Mouse (Mus musculus) CH12.LX (cell line): ENCODE results near the gene Prg2. TPM values are rescaled to one million over a fixed set of nuclear protein-coding genes. Genes with fewer than 3 reads are reported as not detected.
A peak's percentile ranks its signal among the peaks of the same experiment; 100 is the strongest.

Experiments used
- DNase-seq: peaks from one replicate; pipeline ENCODE4 v3.0.0-alpha.2; 2013; ENCODE audit errors: extremely low read depth
- H3K27ac ChIP-seq: 2 replicates; pipeline ENCODE4 v1.5.1; 2012; ENCODE audit warnings: low read depth, mild to moderate bottlenecking, control low read depth, moderate library complexity; ENCODE audit not compliant: insufficient read depth
- H3K27me3 ChIP-seq: replicated peaks from 2 replicates; pipeline ENCODE3; 2012; ENCODE audit warnings: inconsistent platforms
- H3K36me3 ChIP-seq, 2 experiments: replicated peaks in 1 of 2; 2 replicates each; pipeline versions ENCODE3 to v1.6.1; 2012; ENCODE audit warnings: inconsistent platforms in 1 of 2, low read length in 1 of 2, mild to moderate bottlenecking in 1 of 2, mixed read lengths in 1 of 2, moderate library complexity in 1 of 2; ENCODE audit not compliant: control insufficient read depth in 1 of 2, insufficient read depth in 1 of 2
- H3K4me1 ChIP-seq, 2 experiments: 2 replicates each; pipeline ENCODE4 v1.6.1; 2012; ENCODE audit warnings: inconsistent platforms in 1 of 2, moderate library complexity in 1 of 2; ENCODE audit not compliant: insufficient read depth in 2 of 2, control insufficient read depth in 1 of 2
- H3K4me2 ChIP-seq: 2 replicates; pipeline ENCODE4 v1.6.1; 2012; ENCODE audit warnings: low read depth, mild to moderate bottlenecking, control low read depth; ENCODE audit not compliant: poor library complexity, insufficient read depth, severe bottlenecking
- H3K4me3 ChIP-seq, 3 experiments: fragments of 150-350 bp in 1 of 3; sonication (generic) in 1 of 3; replicated peaks in 1 of 3; 2 replicates each; pipeline versions ENCODE3 to v1.5.1; 2011 to 2012; ENCODE audit warnings: low read depth in 2 of 3, low read length in 2 of 3, mild to moderate bottlenecking in 2 of 3, moderate library complexity in 2 of 3, control low read depth in 1 of 3, improper control_type of control experiment in 1 of 3, inconsistent platforms in 1 of 3, mixed read lengths in 1 of 3; ENCODE audit not compliant: poor library complexity in 1 of 3
- H3K79me2 ChIP-seq: replicated peaks from 2 replicates; pipeline ENCODE4 v1.6.1; 2012; ENCODE audit warnings: mild to moderate bottlenecking, moderate library complexity; ENCODE audit not compliant: control insufficient read depth, poor library complexity, insufficient read depth, severe bottlenecking; ENCODE audit errors: extremely low read depth
- H3K9ac ChIP-seq: 2 replicates; pipeline ENCODE4 v1.6.1; 2012; ENCODE audit warnings: low read depth, mild to moderate bottlenecking, control low read depth, moderate library complexity; ENCODE audit not compliant: insufficient read depth
- H3K9me3 ChIP-seq: replicated peaks from 2 replicates; pipeline ENCODE3; 2012; ENCODE audit warnings: low read length, inconsistent platforms, mixed read lengths
- BHLHE40 ChIP-seq: IDR thresholded peaks from 2 replicates; pipeline ENCODE4 v1.6.1; 2011; ENCODE audit warnings: mild to moderate bottlenecking, low read depth, low read length, improper control_type of control experiment
- CHD1 ChIP-seq: IDR thresholded peaks from 2 replicates; pipeline ENCODE4 v1.6.1; 2012; ENCODE audit warnings: low read depth, low read length, improper control_type of control experiment, inconsistent platforms
- ELF1 ChIP-seq: IDR thresholded peaks from 2 replicates; pipeline ENCODE4 v1.6.1; 2014; ENCODE audit warnings: low read depth, mild to moderate bottlenecking, inconsistent platforms, low read length, improper control_type of control experiment
- GABPA ChIP-seq: IDR thresholded peaks from 2 replicates; pipeline ENCODE4 v1.6.1; 2012; ENCODE audit warnings: low read depth, low read length, improper control_type of control experiment, inconsistent platforms; ENCODE audit not compliant: insufficient replicate concordance
- KAT2A ChIP-seq: IDR thresholded peaks from 2 replicates; pipeline ENCODE4 v1.6.1; 2012; ENCODE audit warnings: low read length, improper control_type of control experiment, inconsistent platforms; ENCODE audit not compliant: insufficient replicate concordance
- MAFK ChIP-seq: IDR thresholded peaks from 2 replicates; pipeline ENCODE4 v1.6.1; 2011; ENCODE audit warnings: low read length, improper control_type of control experiment; ENCODE audit not compliant: insufficient replicate concordance
- MAZ ChIP-seq: IDR thresholded peaks from 2 replicates; pipeline ENCODE4 v1.6.1; 2012; ENCODE audit warnings: low read depth, mild to moderate bottlenecking, inconsistent platforms, low read length, improper control_type of control experiment, moderate library complexity
- MYC ChIP-seq: IDR thresholded peaks from 2 replicates; pipeline ENCODE4 v1.6.1; 2011; ENCODE audit warnings: low read depth, mild to moderate bottlenecking, improper control_type of control experiment, low read length
- NELFE ChIP-seq: IDR thresholded peaks from 2 replicates; pipeline ENCODE4 v1.6.1; 2011; ENCODE audit warnings: low read depth, low read length, improper control_type of control experiment
- POLR2AphosphoS2 ChIP-seq: IDR thresholded peaks from 2 replicates; pipeline ENCODE4 v1.6.1; 2011; ENCODE audit warnings: low read depth, low read length, improper control_type of control experiment
- TCF12 ChIP-seq: IDR thresholded peaks from 2 replicates; pipeline ENCODE4 v1.6.1; 2014; ENCODE audit warnings: low read depth, mild to moderate bottlenecking, inconsistent platforms, low read length, improper control_type of control experiment
- USF1 ChIP-seq: IDR thresholded peaks from 2 replicates; pipeline ENCODE4 v1.6.1; 2014; ENCODE audit warnings: low read depth, mild to moderate bottlenecking, inconsistent platforms, low read length, improper control_type of control experiment
- ZC3H11A ChIP-seq: IDR thresholded peaks from 2 replicates; pipeline ENCODE4 v1.6.1; 2012; ENCODE audit warnings: low read depth, mild to moderate bottlenecking, inconsistent platforms, low read length, improper control_type of control experiment
- ZNF384 ChIP-seq: IDR thresholded peaks from 2 replicates; pipeline ENCODE4 v1.6.1; 2012; ENCODE audit warnings: low read depth, low read length, improper control_type of control experiment, inconsistent platforms
- dilution Hi-C: fragments of 300-500 bp; cut with MboI; formaldehyde crosslinking; loops from 2 replicates; pipeline ENCODE4 v1.14.3; 2020; ENCODE audit warnings: low sequenced_read_pairs; ENCODE audit not compliant: extremely low pct_unique_long_range_greater_than_20kb, extremely low pct_ligation_motif_present
- in situ Hi-C: fragments of 300-500 bp; cut with MboI; formaldehyde crosslinking; loops from 3 replicates; pipeline ENCODE4 v1.14.3; 2019; ENCODE audit warnings: low sequenced_read_pairs, low pct_ligation_motif_present, low pct_unique_long_range_greater_than_20kb, mixed read lengths
- polyA plus RNA-seq: library from polyadenylated mRNA; unstranded; fragments of >175 nt; gene quantifications from 2 replicates; pipeline ENCODE4 v1.2.1, GENCODE M21; 2012; ENCODE audit warnings: low read depth; ENCODE audit not compliant: insufficient read length
- total RNA-seq, 2 experiments: library from RNA; depleted of rRNA; stranded (reverse); fragments of 300-350 nt in 1 of 2; fragments of >200 nt in 1 of 2; gene quantifications; 2 replicates each; pipeline ENCODE4 v1.2.3; 2012 to 2014

The Prg2 gene
- total and polyA plus RNA-seq, 3 experiments: 0.60 to 0.93 (median 0.81) TPM

DNA sequence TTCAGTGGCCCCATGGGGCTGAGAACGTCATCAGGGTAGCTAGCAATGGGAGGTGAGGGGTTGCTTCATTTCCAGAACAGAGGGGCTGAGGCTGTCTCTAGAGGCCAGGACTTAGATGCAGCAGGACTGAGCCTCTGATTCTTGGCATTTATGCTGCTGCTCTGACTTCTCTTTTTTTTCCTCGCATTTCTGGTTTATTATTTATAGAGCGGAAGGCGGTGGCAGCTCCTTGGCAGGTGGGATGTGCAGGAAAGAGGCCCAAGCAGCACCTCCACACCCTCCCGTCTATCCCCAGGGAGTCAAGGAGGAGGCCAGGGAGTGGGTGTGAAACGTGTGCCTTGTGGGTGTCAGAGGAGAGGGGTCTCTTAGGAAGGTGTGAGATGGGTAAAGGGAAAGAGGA is 50.7 kb downstream of the Prg2 start:
- no peak for DNase-seq
- H3K79me2 ChIP-seq: no peaks in the 10 kb centered on the region
- no peaks in the 10 kb centered on the region for H3K27me3 ChIP-seq
- H3K4me2 ChIP-seq: no peak overlapping the region
- TF ChIP-seq CHD1: no peak
- no peak for TF ChIP-seq BHLHE40
- no peak for TF ChIP-seq ZC3H11A
- no peak for TF ChIP-seq ELF1
- TF ChIP-seq NELFE: no peak
- TF ChIP-seq KAT2A: no peak
- TF ChIP-seq MAFK: no peak
- no peak for TF ChIP-seq POLR2AphosphoS2
- TF ChIP-seq USF1: no peak
- TF ChIP-seq MAZ: no peak
- TF ChIP-seq ZNF384: no peak
- TF ChIP-seq GABPA: no peak
- no peaks in the 10 kb centered on the region for H3K9me3 ChIP-seq
- dilution Hi-C loops: no loop called here
- H3K4me3 ChIP-seq: no peak overlapping the region
- H3K27ac ChIP-seq: no peak overlapping the region
- H3K36me3 ChIP-seq: peaks cover 0 to 5% of the 10 kb centered on the region in 2 experiments
- H3K4me1 ChIP-seq: peaks cover 14 to 62% of the 10 kb centered on the region in 2 experiments
- in situ Hi-C loops: no loop called here
- no peak overlapping the region for H3K9ac ChIP-seq

DNA sequence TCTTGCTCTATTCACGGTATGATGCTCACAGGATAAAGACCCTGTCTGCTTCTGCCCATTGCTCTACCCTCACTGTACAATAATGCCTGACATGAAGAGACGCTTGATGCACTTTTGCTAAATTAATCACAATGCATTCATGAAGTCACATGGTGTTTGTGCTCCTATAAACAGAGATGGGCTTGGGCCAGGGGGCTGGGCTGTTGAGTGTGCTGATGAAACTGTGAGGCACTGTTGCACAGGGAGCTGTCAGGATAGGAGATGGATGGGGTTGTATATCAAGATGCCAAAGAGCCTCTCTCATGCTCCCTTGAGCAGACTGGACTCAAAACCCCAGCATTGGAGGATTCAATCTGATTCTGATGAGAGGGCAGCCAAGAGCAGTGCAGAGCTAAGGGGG is 52.9 kb downstream of the Prg2 start:
- peak overlapping the region in 1 of 3 experiments; percentile 3 for H3K4me3 ChIP-seq
- dilution Hi-C loops (no loop called here), in situ Hi-C loops (no loop called here)
- TF ChIP-seq MYC: no peak
- TF ChIP-seq TCF12: no peak
- no peaks in the 10 kb centered on the region for H3K9me3 ChIP-seq
- H3K9ac ChIP-seq: peak overlapping the region; percentile 20; the same call in 1 of the 2 replicates
- no peaks in the 10 kb centered on the region for H3K27me3 ChIP-seq
- H3K79me2 ChIP-seq: peaks cover 10% of the 10 kb centered on the region
- peaks cover 0 to 5% of the 10 kb centered on the region in 2 experiments for H3K36me3 ChIP-seq
- H3K27ac ChIP-seq: no peak overlapping the region
- DNase-seq: no peak
- H3K4me2 ChIP-seq: no peak overlapping the region
- peaks cover 12 to 47% of the 10 kb centered on the region in 2 experiments for H3K4me1 ChIP-seq

Other genes starting within 250 kb of the Prg2 start
- 0.25 and 0.59 TPM in 2 replicates for gene Ypel4, start 246.4 kb upstream of the Prg2 start, total RNA-seq (2012; rRNA removed)
- gene Ypel4, start 246.4 kb upstream of the Prg2 start, total RNA-seq (2014; rRNA removed): not detected in 2 replicates
- not detected in 2 replicates for gene Ypel4, start 246.4 kb upstream of the Prg2 start, polyA plus RNA-seq
- not detected in 2 replicates for gene Gm19426, start 236.8 kb upstream of the Prg2 start, total RNA-seq (2012; rRNA removed)
- gene Gm19426, start 236.8 kb upstream of the Prg2 start, total RNA-seq (2014; rRNA removed): not detected in 2 replicates
- not detected in 2 replicates for gene Gm19426, start 236.8 kb upstream of the Prg2 start, polyA plus RNA-seq
- not detected in 2 replicates for gene Serping1, start 205.0 kb upstream of the Prg2 start, total RNA-seq (2012; rRNA removed)
- gene Serping1, start 205.0 kb upstream of the Prg2 start, total RNA-seq (2014; rRNA removed): not detected in 2 replicates
- not detected in 2 replicates for gene Serping1, start 205.0 kb upstream of the Prg2 start, polyA plus RNA-seq
- 1.7 and 2.0 TPM in 2 replicates for gene Ube2l6, start 181.6 kb upstream of the Prg2 start, total RNA-seq (2012; rRNA removed)
- gene Ube2l6, start 181.6 kb upstream of the Prg2 start, total RNA-seq (2014; rRNA removed): 7.3 and 8.5 TPM in 2 replicates
- gene Ube2l6, start 181.6 kb upstream of the Prg2 start, polyA plus RNA-seq: 4.1 and 5.0 TPM in 2 replicates
- 0.71 and 1.5 TPM in 2 replicates for gene Smtnl1, start 157.8 kb upstream of the Prg2 start, total RNA-seq (2012; rRNA removed)
- gene Smtnl1, start 157.8 kb upstream of the Prg2 start, total RNA-seq (2014; rRNA removed): 0.26 TPM in 1 of 2 replicates, not detected in the other
- gene Smtnl1, start 157.8 kb upstream of the Prg2 start, polyA plus RNA-seq: 0.13 and 0.14 TPM in 2 replicates
- gene Timm10, start 153.5 kb upstream of the Prg2 start, total RNA-seq (2012; rRNA removed): 81.2 and 99.6 TPM in 2 replicates
- gene Timm10, start 153.5 kb upstream of the Prg2 start, total RNA-seq (2014; rRNA removed): 107 and 115 TPM in 2 replicates
- gene Timm10, start 153.5 kb upstream of the Prg2 start, polyA plus RNA-seq: 77.7 and 86.0 TPM in 2 replicates
- 4.9 and 5.0 TPM in 2 replicates for gene Slc43a1, start 141.6 kb upstream of the Prg2 start, total RNA-seq (2012; rRNA removed)
- 0.19 TPM in 1 of 2 replicates, not detected in the other for gene Slc43a1, start 141.6 kb upstream of the Prg2 start, total RNA-seq (2014; rRNA removed)
- 0.30 and 0.71 TPM in 2 replicates for gene Slc43a1, start 141.6 kb upstream of the Prg2 start, polyA plus RNA-seq
- gene Rtn4rl2, start 93.8 kb upstream of the Prg2 start, total RNA-seq (2012; rRNA removed): not detected in 2 replicates
- not detected in 2 replicates for gene Rtn4rl2, start 93.8 kb upstream of the Prg2 start, total RNA-seq (2014; rRNA removed)
- not detected in 2 replicates for gene Rtn4rl2, start 93.8 kb upstream of the Prg2 start, polyA plus RNA-seq
- gene Slc43a3, start 43.9 kb upstream of the Prg2 start, total RNA-seq (2012; rRNA removed): 121 and 136 TPM in 2 replicates
- gene Slc43a3, start 43.9 kb upstream of the Prg2 start, total RNA-seq (2014; rRNA removed): 163 and 176 TPM in 2 replicates
- 140 and 174 TPM in 2 replicates for gene Slc43a3, start 43.9 kb upstream of the Prg2 start, polyA plus RNA-seq
- gene Prg3, start 7.8 kb downstream of the Prg2 start, total RNA-seq (2012; rRNA removed): not detected in 2 replicates
- gene Prg3, start 7.8 kb downstream of the Prg2 start, total RNA-seq (2014; rRNA removed): not detected in 2 replicates
- gene Prg3, start 7.8 kb downstream of the Prg2 start, polyA plus RNA-seq: not detected in 2 replicates
- gene Ssrp1, start 56.8 kb downstream of the Prg2 start, total RNA-seq (2012; rRNA removed): 241 and 287 TPM in 2 replicates
- 287 and 297 TPM in 2 replicates for gene Ssrp1, start 56.8 kb downstream of the Prg2 start, total RNA-seq (2014; rRNA removed)
- 437 and 585 TPM in 2 replicates for gene Ssrp1, start 56.8 kb downstream of the Prg2 start, polyA plus RNA-seq
- 2.4 and 7.1 TPM in 2 replicates for gene P2rx3, start 57.0 kb downstream of the Prg2 start, total RNA-seq (2012; rRNA removed)
- 1.7 and 2.2 TPM in 2 replicates for gene P2rx3, start 57.0 kb downstream of the Prg2 start, total RNA-seq (2014; rRNA removed)
- gene P2rx3, start 57.0 kb downstream of the Prg2 start, polyA plus RNA-seq: 3.7 and 4.7 TPM in 2 replicates
- gene Tnks1bp1, start 67.6 kb downstream of the Prg2 start, total RNA-seq (2012; rRNA removed): 3.8 and 7.5 TPM in 2 replicates
- gene Tnks1bp1, start 67.6 kb downstream of the Prg2 start, total RNA-seq (2014; rRNA removed): 1.5 TPM in 2 replicates
- gene Tnks1bp1, start 67.6 kb downstream of the Prg2 start, polyA plus RNA-seq: 3.9 and 4.0 TPM in 2 replicates
- gene Aplnr, start 155.8 kb downstream of the Prg2 start, total RNA-seq (2012; rRNA removed): not detected in 2 replicates
- gene Aplnr, start 155.8 kb downstream of the Prg2 start, total RNA-seq (2014; rRNA removed): not detected in 2 replicates
- gene Aplnr, start 155.8 kb downstream of the Prg2 start, polyA plus RNA-seq: not detected in 2 replicates
- gene Lrrc55, start 216.7 kb downstream of the Prg2 start, total RNA-seq (2012; rRNA removed): 0.04 TPM in 1 of 2 replicates, not detected in the other
- gene Lrrc55, start 216.7 kb downstream of the Prg2 start, total RNA-seq (2014; rRNA removed): not detected in 2 replicates
- gene Lrrc55, start 216.7 kb downstream of the Prg2 start, polyA plus RNA-seq: 0.08 TPM in 1 of 2 replicates, not detected in the other